Mouse (Mus musculus): ENCODE measurements around the gene Slc38a8. TPM values are rescaled to one million over a fixed set of nuclear protein-coding genes. Genes with fewer than 3 reads are reported as not detected.

Gene Slc38a8
- polyA plus RNA-seq, 1 experiment, result 0.51 TPM

GRCm38 (mm10) chr8:119531973-119532372 lies 30.5 kb upstream of the Slc38a8 start:
- no peak for DNase-seq
- H3K36me3 ChIP-seq (ENCODE audit: control insufficient read depth, insufficient read depth, low read length), result peaks cover 92% of the 10 kb centered on the region
- no peaks in the 10 kb centered on the region for H3K27me3 ChIP-seq (ENCODE audit: control insufficient read depth, insufficient read depth, low read length)
- TF ChIP-seq POLR2A (IDR thresholded peaks at IDR 0.05; ENCODE audit: control insufficient read depth, extremely low read depth, insufficient read depth, low read length, poor library complexity) (no peak), CTCF (IDR thresholded peaks at IDR 0.05; ENCODE audit: borderline replicate concordance, control insufficient read depth, extremely low read depth, insufficient read depth, low read length, poor library complexity) (no peak)
- no peaks in the 10 kb centered on the region for H3K4me1 ChIP-seq (replicated peaks; ENCODE audit: control insufficient read depth, insufficient read depth, low read length)
- H3K27ac ChIP-seq (ENCODE audit: control insufficient read depth, insufficient read depth, low read length), result no peak overlapping the region
- H3K4me3 ChIP-seq (ENCODE audit: control insufficient read depth, insufficient read depth, low read length), result no peak overlapping the region
- 92% methylated on average over 9 of the region's 9 CpGs for WGBS

DNA sequence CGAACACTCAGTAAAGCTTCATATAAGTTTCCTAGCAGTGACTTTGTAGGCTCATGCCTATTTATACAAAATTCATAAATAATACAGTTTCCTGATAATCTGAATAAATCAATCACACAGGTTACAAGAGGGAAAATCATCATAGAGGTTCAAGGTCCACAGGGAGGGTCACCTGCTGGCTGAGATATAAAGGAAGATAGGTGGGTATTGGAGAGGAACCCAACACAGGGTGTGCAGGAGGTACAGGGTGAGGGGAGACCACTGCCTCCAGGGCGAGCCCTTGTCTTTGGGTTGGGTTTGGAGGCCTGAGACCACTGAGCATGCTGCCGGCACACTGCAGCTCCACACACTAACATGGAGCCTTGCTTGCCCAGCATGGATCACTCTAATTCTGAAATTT lies 29.9 kb upstream of the Slc38a8 start:
- WGBS, result over 99% methylated on average over 3 of the region's 3 CpGs
- Histone ChIP-seq H3K4me1 (replicated peaks; ENCODE audit: control insufficient read depth, insufficient read depth, low read length) (no peaks in the 10 kb centered on the region), H3K4me3 (ENCODE audit: control insufficient read depth, insufficient read depth, low read length) (no peak overlapping the region), H3K27ac (ENCODE audit: control insufficient read depth, insufficient read depth, low read length) (no peak overlapping the region), H3K27me3 (ENCODE audit: control insufficient read depth, insufficient read depth, low read length) (no peaks in the 10 kb centered on the region), H3K36me3 (ENCODE audit: control insufficient read depth, insufficient read depth, low read length) (peaks cover 88% of the 10 kb centered on the region)
- no peak for DNase-seq
- TF ChIP-seq POLR2A (IDR thresholded peaks at IDR 0.05; ENCODE audit: control insufficient read depth, extremely low read depth, insufficient read depth, low read length, poor library complexity) (no peak), CTCF (IDR thresholded peaks at IDR 0.05; ENCODE audit: borderline replicate concordance, control insufficient read depth, extremely low read depth, insufficient read depth, low read length, poor library complexity) (no peak)

- no peak for DNase-seq
- Histone ChIP-seq H3K27me3 (ENCODE audit: control insufficient read depth, insufficient read depth, low read length) (no peaks in the 10 kb centered on the region), H3K36me3 (ENCODE audit: control insufficient read depth, insufficient read depth, low read length) (peaks cover 84% of the 10 kb centered on the region), H3K27ac (ENCODE audit: control insufficient read depth, insufficient read depth, low read length) (no peak overlapping the region), H3K4me3 (ENCODE audit: control insufficient read depth, insufficient read depth, low read length) (no peak overlapping the region), H3K4me1 (replicated peaks; ENCODE audit: control insufficient read depth, insufficient read depth, low read length) (no peaks in the 10 kb centered on the region)
- TF ChIP-seq POLR2A (IDR thresholded peaks at IDR 0.05; ENCODE audit: control insufficient read depth, extremely low read depth, insufficient read depth, low read length, poor library complexity) (no peak), CTCF (IDR thresholded peaks at IDR 0.05; ENCODE audit: borderline replicate concordance, control insufficient read depth, extremely low read depth, insufficient read depth, low read length, poor library complexity) (no peak)
- WGBS, result 94% methylated on average over 6 of the region's 6 CpGs
These were observed 29.4 kb upstream of the Slc38a8 start for GRCm38 (mm10) chr8:119530937-119531336.

GRCm38 (mm10) chr8:119528762-119529161 lies 27.3 kb upstream of the Slc38a8 start:
- Histone ChIP-seq H3K27me3 (ENCODE audit: control insufficient read depth, insufficient read depth, low read length) (no peaks in the 10 kb centered on the region), H3K27ac (ENCODE audit: control insufficient read depth, insufficient read depth, low read length) (no peak overlapping the region), H3K4me3 (ENCODE audit: control insufficient read depth, insufficient read depth, low read length) (no peak overlapping the region), H3K4me1 (replicated peaks; ENCODE audit: control insufficient read depth, insufficient read depth, low read length) (no peaks in the 10 kb centered on the region), H3K36me3 (ENCODE audit: control insufficient read depth, insufficient read depth, low read length) (peaks cover 84% of the 10 kb centered on the region)
- no peak for DNase-seq
- TF ChIP-seq CTCF (IDR thresholded peaks at IDR 0.05; ENCODE audit: borderline replicate concordance, control insufficient read depth, extremely low read depth, insufficient read depth, low read length, poor library complexity) (no peak), POLR2A (IDR thresholded peaks at IDR 0.05; ENCODE audit: control insufficient read depth, extremely low read depth, insufficient read depth, low read length, poor library complexity) (no peak)
- 97% methylated on average over 7 of the region's 7 CpGs for WGBS

- Histone ChIP-seq H3K27ac (ENCODE audit: control insufficient read depth, insufficient read depth, low read length) (no peak overlapping the region), H3K4me3 (ENCODE audit: control insufficient read depth, insufficient read depth, low read length) (no peak overlapping the region), H3K4me1 (replicated peaks; ENCODE audit: control insufficient read depth, insufficient read depth, low read length) (no peaks in the 10 kb centered on the region), H3K27me3 (ENCODE audit: control insufficient read depth, insufficient read depth, low read length) (no peaks in the 10 kb centered on the region), H3K36me3 (ENCODE audit: control insufficient read depth, insufficient read depth, low read length) (peaks cover 97% of the 10 kb centered on the region)
- no peak for DNase-seq
- 97% methylated on average over 7 of the region's 7 CpGs for WGBS
- TF ChIP-seq POLR2A (IDR thresholded peaks at IDR 0.05; ENCODE audit: control insufficient read depth, extremely low read depth, insufficient read depth, low read length, poor library complexity) (no peak), CTCF (IDR thresholded peaks at IDR 0.05; ENCODE audit: borderline replicate concordance, control insufficient read depth, extremely low read depth, insufficient read depth, low read length, poor library complexity) (0 out of 2 replicates have a peak, but pooled peaks have one; percentile 13)
These were observed 18.6 kb upstream of the Slc38a8 start for GRCm38 (mm10) chr8:119520102-119520501.

GRCm38 (mm10) chr8:119516674-119517073 lies 15.2 kb upstream of the Slc38a8 start:
- DNase-seq, result no peak
- Histone ChIP-seq H3K36me3 (ENCODE audit: control insufficient read depth, insufficient read depth, low read length) (peaks cover 100% of the 10 kb centered on the region), H3K4me3 (ENCODE audit: control insufficient read depth, insufficient read depth, low read length) (no peak overlapping the region), H3K27me3 (ENCODE audit: control insufficient read depth, insufficient read depth, low read length) (no peaks in the 10 kb centered on the region), H3K4me1 (replicated peaks; ENCODE audit: control insufficient read depth, insufficient read depth, low read length) (no peaks in the 10 kb centered on the region), H3K27ac (ENCODE audit: control insufficient read depth, insufficient read depth, low read length) (no peak overlapping the region)
- 96% methylated on average over 5 of the region's 5 CpGs for WGBS
- TF ChIP-seq CTCF (IDR thresholded peaks at IDR 0.05; ENCODE audit: borderline replicate concordance, control insufficient read depth, extremely low read depth, insufficient read depth, low read length, poor library complexity) (no peak), POLR2A (IDR thresholded peaks at IDR 0.05; ENCODE audit: control insufficient read depth, extremely low read depth, insufficient read depth, low read length, poor library complexity) (no peak)

DNA sequence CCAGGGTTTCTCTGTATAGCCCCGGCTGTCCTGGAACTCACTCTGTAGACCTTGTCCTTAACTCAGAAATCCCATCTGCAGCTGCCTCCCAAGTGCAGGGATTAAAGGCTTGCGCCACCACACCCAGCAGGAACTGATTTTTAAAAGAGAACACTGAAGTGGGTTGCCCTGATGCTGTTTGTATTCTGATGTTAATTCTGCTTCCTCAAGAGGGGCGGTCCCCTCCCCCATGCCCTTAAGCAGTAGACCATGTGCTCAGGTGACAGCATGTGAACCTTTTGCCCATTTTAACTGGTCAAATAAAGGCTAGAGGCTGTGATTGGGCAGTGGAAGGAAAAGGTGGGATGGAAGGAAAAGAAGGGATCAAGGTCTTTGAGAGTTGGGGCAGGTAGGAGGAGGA lies 14.3 kb upstream of the Slc38a8 start:
- DNase-seq, result no peak
- H3K27me3 ChIP-seq (ENCODE audit: control insufficient read depth, insufficient read depth, low read length), result no peaks in the 10 kb centered on the region
- 98% methylated on average over 3 of the region's 3 CpGs for WGBS
- no peak overlapping the region for H3K27ac ChIP-seq (ENCODE audit: control insufficient read depth, insufficient read depth, low read length)
- H3K36me3 ChIP-seq (ENCODE audit: control insufficient read depth, insufficient read depth, low read length), result peaks cover 94% of the 10 kb centered on the region
- H3K4me3 ChIP-seq (ENCODE audit: control insufficient read depth, insufficient read depth, low read length), result no peak overlapping the region
- H3K4me1 ChIP-seq (replicated peaks; ENCODE audit: control insufficient read depth, insufficient read depth, low read length), result no peaks in the 10 kb centered on the region
- TF ChIP-seq POLR2A (IDR thresholded peaks at IDR 0.05; ENCODE audit: control insufficient read depth, extremely low read depth, insufficient read depth, low read length, poor library complexity) (no peak), CTCF (IDR thresholded peaks at IDR 0.05; ENCODE audit: borderline replicate concordance, control insufficient read depth, extremely low read depth, insufficient read depth, low read length, poor library complexity) (no peak)

All from thymus, adult 2 months (tissue).